Mouse (Mus musculus) right cerebral cortex, postnatal 36 days (tissue): ENCODE results near the gene Cobll1.

Experiments
- DNase-seq, 2 experiments: peaks; one replicate each; pipeline ENCODE4 v3.0.0; 2022; ENCODE audit warnings: low spot score in 2 of 2, mixed read lengths in 1 of 2

Gene Cobll1

GRCm38 (mm10) chr2:65093990-65094389 is 145.2 kb downstream of the Cobll1 start:
- DNase-seq, result no peak

- no peak for DNase-seq
Observed at GRCm38 (mm10) chr2:65090986-65091385, 148.2 kb downstream of the Cobll1 start.

GRCm38 (mm10) chr2:65087197-65087596 is 152.0 kb downstream of the Cobll1 start:
- no peak for DNase-seq

- no peak for DNase-seq
Observed at GRCm38 (mm10) chr2:65083411-65083810, 155.8 kb downstream of the Cobll1 start.

GRCm38 (mm10) chr2:65077544-65077943 is 161.7 kb downstream of the Cobll1 start:
- no peak for DNase-seq

- DNase-seq, result no peak
Observed at GRCm38 (mm10) chr2:65075840-65076239, 163.4 kb downstream of the Cobll1 start.

GRCm38 (mm10) chr2:65075431-65075830 is 163.8 kb downstream of the Cobll1 start:
- no peak for DNase-seq

- no peak for DNase-seq
Observed at GRCm38 (mm10) chr2:65072205-65072604, 167.0 kb downstream of the Cobll1 start.

GRCm38 (mm10) chr2:65053764-65054163 is 185.4 kb downstream of the Cobll1 start:
- no peak for DNase-seq

- no peak for DNase-seq
Observed at GRCm38 (mm10) chr2:65052191-65053012, 186.8 kb downstream of the Cobll1 start.

DNA sequence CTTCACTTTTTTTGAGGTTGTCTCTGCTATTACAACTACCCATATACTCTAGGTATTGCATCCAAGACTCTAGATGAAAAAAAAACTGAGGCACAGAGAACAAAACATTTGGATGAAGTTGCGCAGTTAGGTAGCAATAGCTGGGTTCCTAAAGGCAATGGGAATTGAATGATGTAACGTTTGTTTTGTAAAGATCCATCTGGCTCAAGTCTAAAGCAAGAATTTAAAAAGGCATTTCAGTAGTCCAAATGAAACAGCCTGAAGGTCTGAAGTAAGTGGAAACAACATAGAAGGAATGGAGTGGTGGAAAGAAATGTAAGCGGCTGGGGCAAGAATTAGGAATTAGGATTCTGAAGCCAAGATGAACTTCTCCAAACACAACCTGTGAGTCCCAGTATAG is 188.4 kb downstream of the Cobll1 start:
- no peak for DNase-seq

DNA sequence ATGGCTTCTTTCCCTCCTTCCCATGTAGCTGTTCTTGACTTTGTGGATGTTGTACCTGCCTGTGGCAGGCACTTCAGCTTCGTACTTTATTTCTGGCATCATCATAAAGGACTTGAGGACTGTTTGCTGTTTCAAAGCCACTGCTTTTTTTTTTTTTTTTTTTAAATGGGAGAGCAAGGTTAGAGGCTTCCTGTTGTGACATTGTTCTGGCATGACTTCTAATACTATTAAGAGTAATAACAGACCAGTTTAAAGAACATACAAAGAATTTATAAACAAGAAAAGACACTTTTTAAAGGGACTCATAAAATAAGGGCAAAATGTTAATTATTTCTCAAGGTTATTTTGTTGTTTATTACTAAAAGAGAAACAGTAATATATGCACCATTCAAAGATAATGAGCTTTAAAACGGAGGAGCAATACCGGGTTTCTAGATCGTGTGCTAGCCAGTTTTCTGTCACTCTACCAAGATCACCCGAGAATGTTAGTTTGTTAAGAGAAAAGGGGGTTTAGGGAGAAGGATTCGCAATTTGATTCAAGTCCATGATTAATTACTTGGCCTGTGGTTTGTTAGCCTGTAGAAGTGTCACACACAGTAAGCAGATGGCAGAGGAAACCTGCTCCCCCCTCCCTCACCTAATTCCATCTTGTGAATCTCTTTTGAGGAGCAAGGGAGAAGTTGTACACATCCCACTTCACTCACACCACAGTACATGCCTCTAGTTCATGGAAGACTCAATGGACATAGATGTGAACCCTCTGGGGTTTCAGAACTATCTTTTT is 190.8 kb downstream of the Cobll1 start:
- no peak for DNase-seq
